Comparison of ENCODE assay signal across 12 mouse cellular contexts in the genomic region with DNA sequence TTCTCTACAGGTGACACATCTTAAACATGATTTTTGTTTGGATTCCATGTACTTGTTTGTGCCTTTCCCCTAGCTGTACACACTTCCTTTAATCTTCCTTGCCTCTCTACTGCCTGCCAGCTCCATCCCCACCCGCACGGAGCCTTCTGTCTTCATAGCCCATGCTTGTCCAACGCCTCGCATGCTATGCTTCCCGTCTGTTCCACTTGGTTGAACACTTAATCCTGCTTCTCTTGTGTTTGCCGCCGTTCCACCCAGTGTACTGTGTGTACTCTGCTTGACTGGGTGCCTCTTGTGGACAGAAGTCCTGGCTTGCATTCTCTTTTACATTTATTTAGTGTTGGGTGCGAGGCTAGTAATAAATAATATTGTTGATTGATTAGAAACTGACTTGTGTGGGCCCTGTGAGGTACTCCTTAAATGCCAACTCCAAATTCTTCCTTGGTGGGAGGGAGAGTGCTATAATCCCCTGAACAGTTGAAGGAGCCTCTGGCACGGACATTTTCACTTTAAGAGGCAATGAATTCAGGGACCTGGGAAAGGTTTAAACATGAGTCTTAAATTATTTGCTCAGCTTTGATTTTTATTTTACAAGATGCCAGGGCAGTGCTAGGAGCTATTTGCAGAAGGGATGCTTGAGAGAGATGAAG.
DNase-seq lines count a peak whose midpoint lies in the region; ATAC-seq lines count a peak whose summit lies in the region.
"Had no signal": no experiment of that assay in that cellular context is flagged by ENCODE, and none has a peak within 500 bp of the region (broad histone marks: within the 10 kb centered on the region; RNA-seq: fewer than 3 reads in every experiment).

No protein-coding gene starts in this region.

- no peak overlapping the region for H3K9ac ChIP-seq in forebrain, embryonic 13.5 days
- no peak overlapping the region for H3K9ac ChIP-seq in forebrain, embryonic 12.5 days
- H3K9ac ChIP-seq in lung, embryonic 16.5 days (ENCODE audit: low read length): no peak overlapping the region
- no peak overlapping the region for H3K9ac ChIP-seq in kidney, embryonic 15.5 days
- H3K9ac ChIP-seq in neural tube, embryonic 15.5 days (replicated peaks): no peak overlapping the region
- H3K9ac ChIP-seq: liver, embryonic 13.5 days had no signal

- DNase-seq in lung, postnatal 25 days (ENCODE audit: low spot score): no peak
- no peak for DNase-seq in ovary, postnatal 10 days (ENCODE audit: low spot score)
- DNase-seq in gastrocnemius, postnatal 14 days: no peak
- DNase-seq: adrenal gland, postnatal 36 days; liver, embryonic 13.5 days; right cerebral cortex, adult 18-20 months; thymus, adult 2 months had no signal

- no peak overlapping the region for H3K27ac ChIP-seq in forebrain, embryonic 13.5 days
- no peak overlapping the region for H3K27ac ChIP-seq in forebrain, embryonic 12.5 days
- no peak overlapping the region for H3K27ac ChIP-seq in lung, embryonic 16.5 days (ENCODE audit: low read length)
- H3K27ac ChIP-seq in kidney, embryonic 15.5 days: no peak overlapping the region
- H3K27ac ChIP-seq in neural tube, embryonic 15.5 days (replicated peaks): no peak overlapping the region
- H3K27ac ChIP-seq: liver, embryonic 13.5 days had no signal

- no peaks in the 10 kb centered on the region for H3K9me3 ChIP-seq in forebrain, embryonic 13.5 days (replicated peaks)
- no peaks in the 10 kb centered on the region for H3K9me3 ChIP-seq in forebrain, embryonic 12.5 days
- no peaks in the 10 kb centered on the region for H3K9me3 ChIP-seq in lung, embryonic 16.5 days (ENCODE audit: control insufficient read depth, low read length)
- no peaks in the 10 kb centered on the region for H3K9me3 ChIP-seq in kidney, embryonic 15.5 days (replicated peaks)
- H3K9me3 ChIP-seq in neural tube, embryonic 15.5 days (replicated peaks): no peaks in the 10 kb centered on the region
- H3K9me3 ChIP-seq: liver, embryonic 13.5 days had no signal

- no peaks in the 10 kb centered on the region for H3K4me1 ChIP-seq in forebrain, embryonic 13.5 days
- H3K4me1 ChIP-seq in forebrain, embryonic 12.5 days: no peaks in the 10 kb centered on the region; the same call in 1 of the 2 replicates
- peaks cover 2% of the 10 kb centered on the region; the same call in 1 of the 2 replicates for H3K4me1 ChIP-seq in lung, embryonic 16.5 days (replicated peaks; ENCODE audit: control insufficient read depth, insufficient read depth, low read length)
- H3K4me1 ChIP-seq in kidney, embryonic 15.5 days: no peaks in the 10 kb centered on the region
- H3K4me1 ChIP-seq in neural tube, embryonic 15.5 days: no peaks in the 10 kb centered on the region
- H3K4me1 ChIP-seq: liver, embryonic 13.5 days had no signal

- no peak overlapping the region for H3K4me2 ChIP-seq in forebrain, embryonic 13.5 days
- no peak overlapping the region for H3K4me2 ChIP-seq in forebrain, embryonic 12.5 days
- no peak overlapping the region for H3K4me2 ChIP-seq in lung, embryonic 16.5 days (ENCODE audit: low read depth, low read length)
- H3K4me2 ChIP-seq in kidney, embryonic 15.5 days: no peak overlapping the region; the same call in 1 of the 2 replicates
- H3K4me2 ChIP-seq in neural tube, embryonic 15.5 days: no peak overlapping the region
- H3K4me2 ChIP-seq: liver, embryonic 13.5 days had no signal

- ATAC-seq in forebrain, embryonic 13.5 days: peak; percentile 51; the same call in 1 of the 2 replicates
- no peak for ATAC-seq in forebrain, embryonic 12.5 days (ENCODE audit: low FRiP score)
- ATAC-seq in lung, embryonic 16.5 days (ENCODE audit: low read depth): peak; percentile 80
- peak; percentile 84; the same call in 1 of the 2 replicates for ATAC-seq in kidney, embryonic 15.5 days (replicated peaks; ENCODE audit: low FRiP score)
- ATAC-seq in neural tube, embryonic 15.5 days (ENCODE audit: low FRiP score): peak; percentile 41; the same call in 1 of the 2 replicates

- intact Hi-C loops in gastrocnemius, postnatal 14 days (cut with DNase I; ENCODE audit: low total_unique reads): no loop called here

- no peaks in the 10 kb centered on the region for H3K36me3 ChIP-seq in forebrain, embryonic 13.5 days (ENCODE audit: poor library complexity, severe bottlenecking)
- no peaks in the 10 kb centered on the region for H3K36me3 ChIP-seq in forebrain, embryonic 12.5 days (replicated peaks)
- no peaks in the 10 kb centered on the region for H3K36me3 ChIP-seq in lung, embryonic 16.5 days (ENCODE audit: control insufficient read depth, insufficient read depth, low read length)
- H3K36me3 ChIP-seq in kidney, embryonic 15.5 days: no peaks in the 10 kb centered on the region
- no peaks in the 10 kb centered on the region for H3K36me3 ChIP-seq in neural tube, embryonic 15.5 days
- H3K36me3 ChIP-seq: liver, embryonic 13.5 days had no signal

- no peak overlapping the region for H3K4me3 ChIP-seq in forebrain, embryonic 13.5 days
- no peak overlapping the region for H3K4me3 ChIP-seq in forebrain, embryonic 12.5 days (replicated peaks)
- H3K4me3 ChIP-seq in lung, embryonic 16.5 days (ENCODE audit: low read length): no peak overlapping the region
- no peak overlapping the region for H3K4me3 ChIP-seq in kidney, embryonic 15.5 days (replicated peaks)
- H3K4me3 ChIP-seq in neural tube, embryonic 15.5 days (replicated peaks): no peak overlapping the region
- H3K4me3 ChIP-seq: liver, embryonic 13.5 days had no signal

- H3K27me3 ChIP-seq in forebrain, embryonic 13.5 days: no peaks in the 10 kb centered on the region
- no peaks in the 10 kb centered on the region for H3K27me3 ChIP-seq in forebrain, embryonic 12.5 days
- no peaks in the 10 kb centered on the region for H3K27me3 ChIP-seq in lung, embryonic 16.5 days (ENCODE audit: control insufficient read depth, insufficient read depth, low read depth, low read length)
- no peaks in the 10 kb centered on the region for H3K27me3 ChIP-seq in kidney, embryonic 15.5 days
- H3K27me3 ChIP-seq in neural tube, embryonic 15.5 days (replicated peaks): no peaks in the 10 kb centered on the region
- H3K27me3 ChIP-seq: liver, embryonic 13.5 days had no signal

- WGBS in forebrain, embryonic 13.5 days: 32% methylated on average over 9 of the region's 9 CpGs
- WGBS in forebrain, embryonic 12.5 days: 31% methylated on average over 9 of the region's 9 CpGs
- 59% methylated on average over 9 of the region's 9 CpGs for WGBS in lung, embryonic 16.5 days
- 49% methylated on average over 9 of the region's 9 CpGs for WGBS in kidney, embryonic 15.5 days
- 64% methylated on average over 9 of the region's 9 CpGs for WGBS in neural tube, embryonic 15.5 days
